Mouse (Mus musculus) right cerebral cortex, adult 18-20 months (tissue): ENCODE results near the gene Zfp626.
A peak's percentile ranks its signal among the peaks of the same experiment; 100 is the strongest.
"Not testable (repeated sequence)": the region's sequence is repeated elsewhere in the genome, so short reads cannot be mapped to it uniquely, and the experiment has no call there.

Experiments
- DNase-seq: peaks from one replicate; pipeline ENCODE4 v3.0.0; 2022; ENCODE audit warnings: mixed read lengths

Gene Zfp626

DNA sequence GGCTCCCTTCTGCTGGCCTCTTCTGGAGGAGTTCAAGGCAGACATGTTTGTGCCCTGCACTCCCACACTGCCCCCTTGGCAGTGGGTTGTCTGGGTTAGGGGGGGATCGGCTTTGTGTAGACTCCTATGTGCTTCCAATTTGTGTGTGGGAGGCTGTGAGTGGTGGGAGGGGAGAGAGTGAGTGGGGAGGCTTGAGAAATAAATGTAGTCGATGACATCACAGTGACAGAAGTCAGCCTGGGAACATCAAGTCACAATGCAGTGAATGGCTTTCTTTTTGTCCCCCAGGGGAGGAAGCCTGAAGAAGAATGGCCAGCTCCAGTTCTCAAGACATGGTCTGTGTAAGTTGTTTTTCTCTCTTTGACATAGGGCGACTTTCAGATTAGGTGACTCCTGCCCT, at the start of gene Zfp626:
Gene Zfp626, plus strand, starts transcription at position 301 of the 400 bp plus-strand sequence.
- not testable (repeated sequence) for DNase-seq

- no peak for DNase-seq
These were observed 41.7 kb upstream of the Zfp626 start for GRCm38 (mm10) chr7:27765176-27765886.

DNA sequence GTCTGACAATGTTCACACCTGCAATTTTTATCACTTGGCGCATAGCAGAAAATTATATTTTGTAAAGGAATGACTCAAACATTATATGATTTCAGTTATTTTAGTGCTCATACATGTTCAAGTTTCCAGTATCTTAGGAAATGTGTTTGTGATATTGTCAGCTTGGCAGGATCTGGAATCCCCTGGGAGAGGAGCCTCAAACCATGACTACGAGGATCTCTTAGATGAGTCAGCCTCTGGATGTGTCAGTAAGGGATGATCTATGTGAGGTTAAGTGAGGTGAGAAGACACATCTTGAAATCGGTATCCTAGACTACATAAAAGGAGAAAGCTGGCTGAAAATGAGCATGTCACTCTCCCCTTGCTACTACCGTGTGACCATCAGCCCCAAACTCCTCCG, 17.7 kb upstream of the Zfp626 start:
- DNase-seq, result no peak

GRCm38 (mm10) chr7:27793865-27794264, 13.1 kb upstream of the Zfp626 start:
- not testable (repeated sequence) for DNase-seq

DNA sequence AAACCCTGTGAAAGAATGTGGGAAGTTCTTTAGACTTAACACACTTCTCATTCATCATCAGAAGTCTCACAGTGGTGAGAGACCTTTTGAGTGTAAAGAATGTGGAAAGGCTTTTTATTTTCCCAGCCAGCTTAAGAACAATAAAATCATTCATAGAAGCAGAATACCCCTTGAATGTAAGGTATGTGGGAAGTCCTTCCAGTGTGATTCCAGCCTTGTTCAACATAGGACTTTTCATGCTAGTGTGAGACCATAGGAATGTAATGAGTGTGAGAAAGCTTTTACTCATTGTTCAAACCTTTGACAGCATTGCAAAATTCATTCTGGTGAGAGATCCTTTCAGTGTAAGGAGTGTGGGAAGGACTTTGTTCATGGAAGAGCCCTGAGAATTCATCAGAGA, 12.4 kb upstream of the Zfp626 start:
- no peak for DNase-seq

DNA sequence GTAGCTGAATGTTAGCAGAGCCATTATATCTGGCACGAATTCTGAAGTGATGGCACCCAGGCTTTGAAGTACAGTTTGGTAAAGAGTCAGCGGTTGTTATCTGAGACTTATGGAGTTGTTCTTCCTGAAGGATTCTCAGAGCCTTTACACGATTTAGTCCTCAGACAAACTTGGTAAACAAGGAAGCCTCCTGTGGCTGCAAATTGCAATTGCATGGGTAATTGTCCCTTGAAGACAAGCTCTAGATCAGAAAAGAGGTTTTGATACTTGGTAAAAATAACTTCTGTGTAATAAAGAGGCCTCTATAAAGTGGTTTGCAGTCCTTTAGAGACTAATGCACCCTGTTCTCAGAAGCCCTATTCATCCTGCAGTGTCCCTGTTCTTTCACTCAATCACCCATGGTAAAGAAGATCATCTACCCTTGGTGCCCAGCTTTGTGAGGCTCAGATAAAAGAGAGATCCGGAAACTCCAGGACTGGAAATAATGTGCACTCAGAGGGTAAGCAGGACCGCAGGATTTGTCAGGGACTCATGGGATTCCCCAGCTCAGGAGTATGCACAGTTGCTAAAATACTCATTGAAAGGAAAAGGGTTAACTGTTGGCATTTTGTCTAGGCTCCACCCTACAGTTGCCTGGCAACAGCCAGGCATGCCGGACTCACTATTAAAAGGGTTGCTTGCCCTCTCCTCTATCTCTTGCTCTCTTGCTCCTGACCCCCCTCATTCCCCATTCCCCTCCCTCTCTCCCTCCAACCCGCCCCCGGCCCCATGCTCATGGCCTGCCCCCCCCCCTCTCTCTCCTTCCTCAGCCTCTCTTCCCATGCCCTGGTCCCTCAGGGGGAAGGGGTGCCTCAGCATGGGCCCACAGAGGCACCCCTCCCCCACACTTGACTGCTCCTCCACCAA, 8.8 kb upstream of the Zfp626 start:
- no peak for DNase-seq

DNA sequence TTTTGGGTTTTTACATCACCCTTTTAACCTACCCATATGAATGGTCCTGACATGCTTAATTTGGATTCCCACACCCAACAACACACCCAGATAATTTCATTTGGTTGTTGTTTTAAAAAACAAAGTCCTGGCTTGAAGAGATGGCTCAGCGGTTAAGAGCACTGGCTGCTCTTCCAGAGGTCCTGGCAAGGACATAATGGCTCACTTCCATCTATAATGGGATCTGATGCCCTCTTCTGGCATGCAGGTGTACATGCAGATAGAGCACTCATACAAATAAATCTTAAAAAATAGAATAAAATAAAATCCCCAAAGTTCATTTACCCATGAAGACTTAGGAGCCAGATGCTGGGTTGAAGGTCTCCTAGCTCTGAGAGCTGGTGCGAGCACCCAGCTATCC, 5.9 kb upstream of the Zfp626 start:
- no peak for DNase-seq

DNA sequence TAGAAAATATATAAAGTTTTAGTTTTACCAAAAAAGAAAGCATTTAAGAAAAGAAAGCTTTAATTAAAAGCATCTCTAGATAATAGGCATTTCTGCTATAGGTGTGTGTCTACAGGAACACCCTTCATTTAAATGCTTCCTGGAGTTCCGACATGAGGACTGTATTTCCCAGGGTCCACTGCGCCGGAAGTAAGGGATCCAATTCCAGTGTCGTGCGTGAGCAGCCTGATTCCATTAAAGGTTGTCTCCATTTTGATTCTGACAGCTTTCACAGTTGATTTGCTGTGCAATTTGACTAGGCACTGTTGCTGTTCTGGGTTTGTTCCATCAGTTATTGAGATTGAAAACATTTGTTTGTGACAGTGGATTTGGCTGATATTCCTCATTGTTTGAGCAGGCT, 4.0 kb upstream of the Zfp626 start:
- no peak for DNase-seq

GRCm38 (mm10) chr7:27804297-27805030, 2.5 kb upstream of the Zfp626 start:
- peak; percentile 93 for DNase-seq

GRCm38 (mm10) chr7:27807305-27807704, 309 bp downstream of the Zfp626 start:
- not testable (repeated sequence) for DNase-seq

- DNase-seq, result no peak
These were observed 11.6 kb downstream of the Zfp626 start for GRCm38 (mm10) chr7:27818526-27819110.

GRCm38 (mm10) chr7:27822611-27823010, 15.6 kb downstream of the Zfp626 start:
- DNase-seq, result no peak

DNA sequence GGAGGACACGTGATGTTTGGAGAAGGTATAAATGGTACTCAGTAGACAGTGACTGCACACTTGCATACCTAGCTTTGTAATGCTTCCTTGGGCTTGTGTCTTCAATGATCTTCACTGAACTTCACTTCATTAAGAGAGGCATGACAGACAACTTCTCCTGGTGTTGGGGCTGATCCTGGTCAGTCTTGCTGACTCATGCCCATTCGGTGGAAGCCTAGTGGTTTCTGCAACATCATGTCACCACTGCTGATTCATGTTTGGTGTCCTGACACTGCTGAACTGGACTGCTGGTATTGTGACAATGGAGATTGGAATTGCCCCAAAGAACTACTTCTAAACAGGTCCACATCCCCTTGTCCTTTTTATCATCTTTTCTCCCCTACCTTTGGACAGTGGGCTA, 27.1 kb downstream of the Zfp626 start:
- no peak for DNase-seq

- no peak for DNase-seq
These were observed 30.9 kb downstream of the Zfp626 start for GRCm38 (mm10) chr7:27837896-27838295.

GRCm38 (mm10) chr7:27838323-27839249, 31.6 kb downstream of the Zfp626 start, which contains the start of gene Zfp59:
Gene Zfp59, plus strand, starts transcription at chr7:27838607.
- DNase-seq, result peak; percentile 94

GRCm38 (mm10) chr7:27839596-27839995, 32.6 kb downstream of the Zfp626 start:
- no peak for DNase-seq

DNA sequence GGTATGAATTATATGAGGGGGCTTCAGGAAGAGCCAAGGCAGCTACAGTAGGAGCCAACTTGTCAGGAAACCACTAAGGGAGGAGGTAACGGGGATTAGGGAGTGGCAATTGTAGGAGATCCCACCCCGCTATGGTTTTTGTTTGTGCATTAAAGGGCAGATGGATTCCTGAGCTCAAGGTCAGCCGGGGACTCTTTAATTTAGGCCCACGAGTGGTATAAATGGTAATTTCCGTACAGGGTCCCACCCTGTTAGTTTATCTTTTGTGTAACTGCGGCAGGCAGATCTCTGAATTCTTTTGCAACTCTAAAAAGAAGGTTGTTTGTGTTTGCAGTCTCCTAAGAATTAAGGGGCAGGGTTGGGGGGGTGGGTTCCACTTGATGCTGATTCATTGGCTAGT, 33.1 kb downstream of the Zfp626 start:
- no peak for DNase-seq

GRCm38 (mm10) chr7:27857227-27857626, 50.2 kb downstream of the Zfp626 start, which contains the start of gene Zfp607a:
Gene Zfp607a, plus strand, starts transcription at chr7:27857527.
- DNase-seq, result no peak

- no peak for DNase-seq
These were observed 52.6 kb downstream of the Zfp626 start for GRCm38 (mm10) chr7:27859301-27860251.
